Mouse (Mus musculus) intestine, embryonic 16.5 days (tissue): ENCODE measurements around the gene Ndufa5. TPM values are rescaled to one million over a fixed set of nuclear protein-coding genes. Genes with fewer than 3 reads are reported as not detected.

Experiments
- ATAC-seq: fragments of 200-750 bp; cut with Nextera tagmentation; 2 replicates; pipeline ENCODE4 v1.8.0; 2017; ENCODE audit warnings: moderate TSS enrichment, moderate library complexity
- H3K27ac ChIP-seq: fragments of 300-500 bp; sonication (generic); 2 replicates; pipeline ENCODE4 v1.5.1; 2014; ENCODE audit warnings: mild to moderate bottlenecking, low read length
- H3K27me3 ChIP-seq: fragments of 300-500 bp; sonication (generic); replicated peaks from 2 replicates; pipeline ENCODE4 v1.6.1; 2014; ENCODE audit warnings: low read length, control low read depth, mixed read lengths; ENCODE audit not compliant: control insufficient read depth, insufficient read depth
- H3K36me3 ChIP-seq: fragments of 300-500 bp; sonication (generic); 2 replicates; pipeline ENCODE4 v1.6.1; 2014; ENCODE audit warnings: low read length, control low read depth; ENCODE audit not compliant: control insufficient read depth, insufficient read depth
- H3K4me1 ChIP-seq: fragments of 300-500 bp; sonication (generic); 2 replicates; pipeline ENCODE4 v1.6.1; 2014; ENCODE audit warnings: low read length, control low read depth, mixed read lengths; ENCODE audit not compliant: control insufficient read depth, insufficient read depth
- H3K4me2 ChIP-seq: fragments of 300-500 bp; sonication (generic); 2 replicates; pipeline ENCODE4 v1.6.1; 2014; ENCODE audit warnings: low read depth, low read length, control low read depth
- H3K4me3 ChIP-seq: fragments of 300-500 bp; sonication (generic); 2 replicates; pipeline ENCODE4 v1.5.1; 2014; ENCODE audit warnings: mild to moderate bottlenecking, low read length
- H3K9ac ChIP-seq: fragments of 300-500 bp; sonication (generic); 2 replicates; pipeline ENCODE4 v1.6.1; 2014; ENCODE audit warnings: low read depth, low read length
- H3K9me3 ChIP-seq: fragments of 300-500 bp; sonication (generic); 2 replicates; pipeline ENCODE4 v1.6.1; 2016; ENCODE audit warnings: low read length, control low read depth; ENCODE audit not compliant: control insufficient read depth
- WGBS: fragments of 180-500 bp; shearing (Covaris S2); extraction: QIAGEN DNeasy Blood & Tissue Kit; methylation state at CpG from one replicate; pipeline ENCODE4 v1.1.7; 2014; 5-methylcytosine and 5-hydroxymethylcytosine counted together
- polyA plus RNA-seq: library from polyadenylated mRNA; unstranded; fragments of >200 nt; fragmentation: Nextera tagmentation; extraction: Ambion mirVana; gene quantifications from 2 replicates; pipeline ENCODE4 v1.2.1, GENCODE M21; 2015

The Ndufa5 gene
- polyA plus RNA-seq, 1 experiment from 2014 or later = 393 TPM

- 80% methylated on average over 3 of the region's 3 CpGs for WGBS
- peaks cover 5% of the 10 kb centered on the region; the same call in 1 of the 2 replicates for H3K4me1 ChIP-seq
- H3K9me3 ChIP-seq = no peaks in the 10 kb centered on the region
- H3K27me3 ChIP-seq = no peaks in the 10 kb centered on the region
- H3K4me2 ChIP-seq = no peak overlapping the region
- no peak overlapping the region for H3K27ac ChIP-seq
- H3K4me3 ChIP-seq = no peak overlapping the region
- ATAC-seq = no peak
- no peak overlapping the region for H3K9ac ChIP-seq
- H3K36me3 ChIP-seq = no peaks in the 10 kb centered on the region
Observed at GRCm38 (mm10) chr6:24532804-24533203, 5.0 kb upstream of the Ndufa5 start.

GRCm38 (mm10) chr6:24530711-24531420 is 3.1 kb upstream of the Ndufa5 start:
- Histone ChIP-seq H3K4me2 (peak overlapping the region; percentile 45), H3K9me3 (no peaks in the 10 kb centered on the region), H3K4me3 (peak overlapping the region; percentile 7), H3K27ac (no peak overlapping the region), H3K4me1 (peaks cover 8% of the 10 kb centered on the region; the same call in 1 of the 2 replicates), H3K9ac (no peak overlapping the region), H3K36me3 (no peaks in the 10 kb centered on the region), H3K27me3 (no peaks in the 10 kb centered on the region)
- no peak for ATAC-seq
- WGBS = 51% methylated on average over 11 of the region's 11 CpGs

- H3K4me2 ChIP-seq = peak overlapping the region; percentile 45
- WGBS = 22% methylated on average over 4 of the region's 4 CpGs
- peak overlapping the region; percentile 7 for H3K4me3 ChIP-seq
- ATAC-seq = no peak
- H3K9ac ChIP-seq = no peak overlapping the region
- peaks cover 11% of the 10 kb centered on the region; the same call in 1 of the 2 replicates for H3K4me1 ChIP-seq
- no peak overlapping the region for H3K27ac ChIP-seq
- no peaks in the 10 kb centered on the region for H3K9me3 ChIP-seq
- no peaks in the 10 kb centered on the region for H3K36me3 ChIP-seq
- no peaks in the 10 kb centered on the region for H3K27me3 ChIP-seq
Observed at GRCm38 (mm10) chr6:24530166-24530565, 2.4 kb upstream of the Ndufa5 start.

- ATAC-seq = peak; percentile 34
- 34% methylated on average over 2 of the region's 2 CpGs for WGBS
Observed at GRCm38 (mm10) chr6:24528064-24528243, 141 bp upstream of the Ndufa5 start, which contains the start of gene Asb15. Asb15 (plus strand) TSS chr6:24528144.

GRCm38 (mm10) chr6:24525705-24526104 is 2.1 kb downstream of the Ndufa5 start:
- WGBS = 87% methylated on average over 3 of the region's 3 CpGs
- Histone ChIP-seq H3K9ac (no peak overlapping the region), H3K4me2 (no peak overlapping the region), H3K27me3 (no peaks in the 10 kb centered on the region), H3K27ac (no peak overlapping the region), H3K4me1 (peaks cover 11% of the 10 kb centered on the region; the same call in 1 of the 2 replicates), H3K36me3 (peaks cover 2% of the 10 kb centered on the region; the same call in 1 of the 2 replicates), H3K9me3 (no peaks in the 10 kb centered on the region), H3K4me3 (no peak overlapping the region)
- no peak for ATAC-seq

More at GRCm38 (mm10) chr6:24528064-24528243, 141 bp upstream of the Ndufa5 start, which contains the start of gene Asb15:
- H3K9me3 ChIP-seq = no peaks in the 10 kb centered on the region
- H3K36me3 ChIP-seq = no peaks in the 10 kb centered on the region
- H3K4me3 ChIP-seq = peak within 1 kb of the TSS; percentile 64
- H3K27ac ChIP-seq = peak within 1 kb of the TSS; percentile 39
- peak within 1 kb of the TSS; percentile 76 for H3K9ac ChIP-seq
- no peaks in the 10 kb centered on the region for H3K27me3 ChIP-seq
- H3K4me1 ChIP-seq = peaks cover 11% of the 10 kb centered on the region; the same call in 1 of the 2 replicates
- peak within 1 kb of the TSS; percentile 75 for H3K4me2 ChIP-seq

- Histone ChIP-seq H3K4me1 (peaks cover 5% of the 10 kb centered on the region; the same call in 1 of the 2 replicates), H3K9me3 (no peaks in the 10 kb centered on the region), H3K4me3 (no peak overlapping the region), H3K27ac (no peak overlapping the region), H3K9ac (no peak overlapping the region), H3K4me2 (no peak overlapping the region), H3K27me3 (no peaks in the 10 kb centered on the region), H3K36me3 (peaks cover 2% of the 10 kb centered on the region; the same call in 1 of the 2 replicates)
- WGBS = 44% methylated on average over 2 of the region's 2 CpGs
- no peak for ATAC-seq
Observed at GRCm38 (mm10) chr6:24516197-24516596, 11.6 kb downstream of the Ndufa5 start.

- ATAC-seq = peak; percentile 69
- H3K36me3 ChIP-seq = no peaks in the 10 kb centered on the region
- H3K9ac ChIP-seq = no peak within 1 kb of the TSS
- H3K4me1 ChIP-seq = peaks cover 5% of the 10 kb centered on the region; the same call in 1 of the 2 replicates
- H3K9me3 ChIP-seq = no peaks in the 10 kb centered on the region
- no peak within 1 kb of the TSS for H3K4me3 ChIP-seq
- WGBS = 22% methylated on average over 13 of the region's 13 CpGs
- no peaks in the 10 kb centered on the region for H3K27me3 ChIP-seq
- no peak within 1 kb of the TSS for H3K4me2 ChIP-seq
- no peak within 1 kb of the TSS for H3K27ac ChIP-seq
Observed at GRCm38 (mm10) chr6:24514552-24515284, 13.1 kb downstream of the Ndufa5 start, which contains the start of gene Iqub. Iqub (minus strand) TSS chr6:24515067.

- no peak overlapping the region for H3K27ac ChIP-seq
- H3K27me3 ChIP-seq = no peaks in the 10 kb centered on the region
- no peaks in the 10 kb centered on the region for H3K4me1 ChIP-seq
- no peak overlapping the region for H3K4me2 ChIP-seq
- ATAC-seq = no peak
- H3K9me3 ChIP-seq = no peaks in the 10 kb centered on the region
- 72% methylated on average over 2 of the region's 2 CpGs for WGBS
- no peak overlapping the region for H3K9ac ChIP-seq
- H3K36me3 ChIP-seq = no peaks in the 10 kb centered on the region
- no peak overlapping the region for H3K4me3 ChIP-seq
Observed at GRCm38 (mm10) chr6:24504141-24504540, 23.7 kb downstream of the Ndufa5 start.

GRCm38 (mm10) chr6:24490341-24490740 is 37.5 kb downstream of the Ndufa5 start:
- Histone ChIP-seq H3K4me3 (no peak overlapping the region), H3K27ac (no peak overlapping the region), H3K36me3 (no peaks in the 10 kb centered on the region), H3K27me3 (no peaks in the 10 kb centered on the region), H3K9me3 (no peaks in the 10 kb centered on the region), H3K4me1 (no peaks in the 10 kb centered on the region), H3K4me2 (no peak overlapping the region), H3K9ac (no peak overlapping the region)
- 5% methylated on average over 1 of the region's 1 CpGs for WGBS
- no peak for ATAC-seq
